Comparison of ENCODE assay signal across 12 mouse cellular contexts in the genomic region with DNA sequence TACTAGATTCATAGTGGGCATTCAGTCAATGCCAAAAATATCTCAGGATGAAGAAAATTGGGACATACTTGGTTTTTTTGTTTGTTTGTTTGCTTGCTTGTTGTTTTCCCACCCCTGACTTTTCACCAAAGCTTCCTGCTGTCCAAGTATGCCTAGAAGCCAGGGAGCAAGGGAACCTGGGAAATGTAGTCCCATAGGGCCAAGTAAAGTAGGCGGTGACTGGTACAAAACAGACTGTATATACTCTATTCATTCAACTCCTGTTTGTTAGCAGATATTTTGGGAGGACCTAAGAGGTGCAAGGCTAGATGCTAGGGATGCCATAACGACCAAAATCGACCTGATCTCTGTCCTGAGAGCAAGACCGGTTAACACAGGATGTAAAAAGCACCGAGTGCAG. TPM values are rescaled to one million over a fixed set of nuclear protein-coding genes. Genes with fewer than 3 reads are reported as not detected.
DNase-seq lines count a peak whose midpoint lies in the region; ATAC-seq and TF ChIP-seq lines count a peak whose summit lies in the region.
"Had no signal": no experiment of that assay in that cellular context is flagged by ENCODE, and none has a peak within 500 bp of the region (broad histone marks: within the 10 kb centered on the region; RNA-seq: fewer than 3 reads in every experiment).

No protein-coding gene starts in this region.

- TF ChIP-seq CTCF in midbrain, postnatal 0 days (IDR thresholded peaks at IDR 0.05), result no peak

- H3K27me3 ChIP-seq in heart, embryonic 11.5 days (ENCODE audit: control insufficient read depth, insufficient read depth, low read length), result no peaks in the 10 kb centered on the region
- no peaks in the 10 kb centered on the region for H3K27me3 ChIP-seq in embryonic facial prominence, embryonic 13.5 days
- no peaks in the 10 kb centered on the region for H3K27me3 ChIP-seq in midbrain, postnatal 0 days (ENCODE audit: insufficient read depth, low read length)
- H3K27me3 ChIP-seq: liver, embryonic 13.5 days had no signal

- ATAC-seq in heart, embryonic 11.5 days (replicated peaks; ENCODE audit: insufficient number of reproducible peaks, low FRiP score, low TSS enrichment), result no peak
- ATAC-seq in embryonic facial prominence, embryonic 13.5 days (ENCODE audit: insufficient number of reproducible peaks, insufficient read depth, low FRiP score, low TSS enrichment, low read depth), result no peak
- no peak for ATAC-seq in midbrain, postnatal 0 days (ENCODE audit: low FRiP score)

- peak overlapping the region; percentile 43 for H3K4me2 ChIP-seq in heart, embryonic 11.5 days
- H3K4me2 ChIP-seq in embryonic facial prominence, embryonic 13.5 days, result 0 out of 2 replicates have a peak overlapping the region, but pooled peaks have one; percentile 14
- no peak overlapping the region for H3K4me2 ChIP-seq in midbrain, postnatal 0 days (ENCODE audit: low read depth, low read length, poor library complexity, severe bottlenecking)
- H3K4me2 ChIP-seq: liver, embryonic 13.5 days had no signal

- no peak overlapping the region for H3K4me3 ChIP-seq in heart, embryonic 11.5 days (ENCODE audit: low read depth, low read length)
- no peak overlapping the region for H3K4me3 ChIP-seq in embryonic facial prominence, embryonic 13.5 days
- no peak overlapping the region for H3K4me3 ChIP-seq in midbrain, postnatal 0 days (ENCODE audit: low read depth, low read length)
- H3K4me3 ChIP-seq: liver, embryonic 13.5 days had no signal

- H3K4me1 ChIP-seq in heart, embryonic 11.5 days (ENCODE audit: control insufficient read depth, insufficient read depth, low read length), result no peaks in the 10 kb centered on the region
- H3K4me1 ChIP-seq in embryonic facial prominence, embryonic 13.5 days, result no peaks in the 10 kb centered on the region
- no peaks in the 10 kb centered on the region for H3K4me1 ChIP-seq in midbrain, postnatal 0 days (ENCODE audit: insufficient read depth, low read length)
- H3K4me1 ChIP-seq: liver, embryonic 13.5 days had no signal

- no peak overlapping the region for H3K9ac ChIP-seq in heart, embryonic 11.5 days (ENCODE audit: low read depth, low read length)
- no peak overlapping the region for H3K9ac ChIP-seq in embryonic facial prominence, embryonic 13.5 days
- no peak overlapping the region for H3K9ac ChIP-seq in midbrain, postnatal 0 days (replicated peaks; ENCODE audit: low read length, poor library complexity, severe bottlenecking)
- H3K9ac ChIP-seq: liver, embryonic 13.5 days had no signal

- H3K9me3 ChIP-seq in heart, embryonic 11.5 days (replicated peaks; ENCODE audit: control insufficient read depth, low read length), result no peaks in the 10 kb centered on the region
- H3K9me3 ChIP-seq in embryonic facial prominence, embryonic 13.5 days, result no peaks in the 10 kb centered on the region
- no peaks in the 10 kb centered on the region for H3K9me3 ChIP-seq in midbrain, postnatal 0 days (ENCODE audit: low read length)
- H3K9me3 ChIP-seq: liver, embryonic 13.5 days had no signal

- H3K36me3 ChIP-seq in heart, embryonic 11.5 days (ENCODE audit: control insufficient read depth, insufficient read depth, low read length), result no peaks in the 10 kb centered on the region
- peaks cover 15% of the 10 kb centered on the region for H3K36me3 ChIP-seq in embryonic facial prominence, embryonic 13.5 days
- H3K36me3 ChIP-seq in midbrain, postnatal 0 days (ENCODE audit: insufficient read depth, low read length), result no peaks in the 10 kb centered on the region
- H3K36me3 ChIP-seq: liver, embryonic 13.5 days had no signal

- no peak overlapping the region for H3K27ac ChIP-seq in heart, embryonic 11.5 days (ENCODE audit: low read depth, low read length)
- H3K27ac ChIP-seq in embryonic facial prominence, embryonic 13.5 days, result no peak overlapping the region
- H3K27ac ChIP-seq in midbrain, postnatal 0 days (ENCODE audit: low read depth, low read length), result no peak overlapping the region
- H3K27ac ChIP-seq: liver, embryonic 13.5 days had no signal

- no peak for DNase-seq in heart, adult 8-10 months (ENCODE audit: low spot score)
- DNase-seq in kidney, postnatal 36 days, result peak; percentile 33 to 39
- DNase-seq in kidney, adult 9 months, result no peak
- DNase-seq in midbrain, postnatal 0 days (ENCODE audit: low spot score), result peak; percentile 27
- DNase-seq in natural killer cell, adult 2 months (ENCODE audit: low spot score in 2 of 2), result no peak
- no peak for DNase-seq in ovary, postnatal 10 days (ENCODE audit: low spot score)
- DNase-seq: liver, embryonic 13.5 days; thymus, postnatal 25 days had no signal

- 45% methylated on average over 5 of the region's 5 CpGs for WGBS in heart, embryonic 11.5 days (ENCODE audit: insufficient replicate concordance)
- WGBS in embryonic facial prominence, embryonic 13.5 days, result 50% methylated on average over 5 of the region's 5 CpGs
- 54% methylated on average over 5 of the region's 5 CpGs for WGBS in midbrain, postnatal 0 days

RNA-seq across cellular contexts. Expression of gene Slc45a2, which starts 0.7 kb away (rescaled TPM):
- polyA plus RNA-seq in heart, embryonic 11.5 days (2014; fragmentation: Nextera tagmentation; extraction: Ambion mirVana), result 0.04 TPM in 1 of 2 replicates, not detected in the other
- not detected for total RNA-seq in heart, adult 8-10 months (2022)
- polyA plus RNA-seq in embryonic facial prominence, embryonic 13.5 days (2015; fragmentation: Nextera tagmentation; extraction: Ambion mirVana), result 0.72 and 0.81 TPM in 2 replicates
- total RNA-seq in midbrain, postnatal 0 days (2014; rRNA removed), result not detected in 2 replicates
- polyA plus RNA-seq in midbrain, postnatal 0 days (2015; fragmentation: Nextera tagmentation; extraction: Ambion mirVana), result 0.05 TPM in 1 of 2 replicates, not detected in the other
- total RNA-seq: hematopoietic stem cell, adult 5-6 weeks; megakaryocyte-erythroid progenitor cell, adult 5-6 weeks had no signal
- polyA plus RNA-seq: liver, embryonic 13.5 days had no signal

RNA-seq across cellular contexts. Expression of gene Amacr, which starts 18.3 kb away (rescaled TPM):
- 16.7 and 16.9 TPM in 2 replicates for polyA plus RNA-seq in heart, embryonic 11.5 days (2014; fragmentation: Nextera tagmentation; extraction: Ambion mirVana)
- 10 to 100 TPM; 34.2 to 38.2 (median 36.0) TPM for total RNA-seq in heart, adult 8-10 months (2022)
- polyA plus RNA-seq in embryonic facial prominence, embryonic 13.5 days (2015; fragmentation: Nextera tagmentation; extraction: Ambion mirVana), result 18.7 and 23.5 TPM in 2 replicates
- total RNA-seq in midbrain, postnatal 0 days (2014; rRNA removed), result 5.2 and 6.3 TPM in 2 replicates
- 9.8 and 11.1 TPM in 2 replicates for polyA plus RNA-seq in midbrain, postnatal 0 days (2015; fragmentation: Nextera tagmentation; extraction: Ambion mirVana)

RNA-seq across cellular contexts. Expression of gene Rxfp3, which starts 38.0 kb away (rescaled TPM):
- 0.25 TPM in 1 of 2 replicates, not detected in the other for polyA plus RNA-seq in heart, embryonic 11.5 days (2014; fragmentation: Nextera tagmentation; extraction: Ambion mirVana)
- total RNA-seq in heart, adult 8-10 months (2022), result under 1 TPM in 1 of 4 experiments, not detected in 3; 0.09 TPM
- polyA plus RNA-seq in embryonic facial prominence, embryonic 13.5 days (2015; fragmentation: Nextera tagmentation; extraction: Ambion mirVana), result 2.7 and 3.0 TPM in 2 replicates
- 5.1 and 5.6 TPM in 2 replicates for total RNA-seq in midbrain, postnatal 0 days (2014; rRNA removed)
- polyA plus RNA-seq in midbrain, postnatal 0 days (2015; fragmentation: Nextera tagmentation; extraction: Ambion mirVana), result 2.4 and 2.7 TPM in 2 replicates
- total RNA-seq: hematopoietic stem cell, adult 5-6 weeks; megakaryocyte-erythroid progenitor cell, adult 5-6 weeks had no signal
- polyA plus RNA-seq: liver, embryonic 13.5 days had no signal

RNA-seq across cellular contexts. Expression of gene C1qtnf3, which starts 47.7 kb away (rescaled TPM):
- 0.19 and 0.66 TPM in 2 replicates for polyA plus RNA-seq in heart, embryonic 11.5 days (2014; fragmentation: Nextera tagmentation; extraction: Ambion mirVana)
- total RNA-seq in heart, adult 8-10 months (2022), result not detected
- 4.2 and 7.0 TPM in 2 replicates for polyA plus RNA-seq in embryonic facial prominence, embryonic 13.5 days (2015; fragmentation: Nextera tagmentation; extraction: Ambion mirVana)
- 0.52 and 0.55 TPM in 2 replicates for total RNA-seq in midbrain, postnatal 0 days (2014; rRNA removed)
- polyA plus RNA-seq in midbrain, postnatal 0 days (2015; fragmentation: Nextera tagmentation; extraction: Ambion mirVana), result 0.69 and 0.75 TPM in 2 replicates
- total RNA-seq: hematopoietic stem cell, adult 5-6 weeks; megakaryocyte-erythroid progenitor cell, adult 5-6 weeks had no signal

Comparison
In these comparisons a context has a peak if more than half of its experiments do, and no peak if none do; other contexts are left out.
1. DNase-seq: peak in kidney, postnatal 36 days (2 of 2) and midbrain, postnatal 0 days (single experiment); none in heart, adult 8-10 months (single experiment), kidney, adult 9 months (single experiment), natural killer cell, adult 2 months (0 of 2) and ovary, postnatal 10 days (single experiment).